Mouse (Mus musculus): ENCODE measurements around the gene Uts2r.

- no peak for TF ChIP-seq POLR2A (IDR thresholded peaks at IDR 0.05; ENCODE audit: extremely low read depth, insufficient read depth, low read length)
- TF ChIP-seq CTCF (IDR thresholded peaks at IDR 0.05; ENCODE audit: low read depth, low read length), result no peak
These were observed at the start of gene Uts2r for GRCm38 (mm10) chr11:121159971-121160370.
